Mouse (Mus musculus): Measurements from ENCODE around the gene Tln1.
A peak's percentile ranks its signal among the peaks of the same experiment; 100 is the strongest.

The Tln1 gene

DNA sequence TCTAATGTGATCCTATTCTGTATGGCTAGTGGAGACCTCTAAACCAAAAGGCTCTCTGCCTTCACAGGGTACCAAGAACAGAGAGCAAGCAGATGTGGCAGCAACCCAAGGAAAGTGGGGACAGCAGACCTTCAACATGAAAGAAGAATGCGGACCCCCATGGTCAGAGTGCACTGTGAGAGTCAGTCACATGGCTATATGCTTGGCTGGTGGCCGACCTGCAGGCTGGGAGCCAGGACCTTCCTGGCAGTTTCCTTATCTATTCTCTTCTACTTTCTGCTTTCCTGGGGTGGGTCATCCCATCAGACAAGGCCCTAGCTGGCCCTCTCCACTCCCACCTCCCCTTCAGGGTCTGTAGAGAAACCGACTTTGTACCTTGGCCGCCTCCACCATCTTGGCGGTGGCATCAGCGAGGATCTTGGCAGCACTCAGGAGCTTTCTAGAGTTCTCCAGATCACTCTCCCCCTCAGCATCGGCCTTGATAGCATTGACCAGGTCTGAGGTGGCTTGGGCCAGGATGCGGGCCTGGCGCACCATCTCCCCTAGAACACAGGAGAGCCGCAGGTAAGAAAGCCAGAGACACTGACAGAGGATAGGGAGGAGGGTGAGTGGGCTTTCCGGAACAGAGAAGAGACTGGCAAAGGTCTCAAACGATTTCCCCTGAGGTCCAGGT is 16.0 kb downstream of the Tln1 start:
- peak; percentile 52 for DNase-seq

DNA sequence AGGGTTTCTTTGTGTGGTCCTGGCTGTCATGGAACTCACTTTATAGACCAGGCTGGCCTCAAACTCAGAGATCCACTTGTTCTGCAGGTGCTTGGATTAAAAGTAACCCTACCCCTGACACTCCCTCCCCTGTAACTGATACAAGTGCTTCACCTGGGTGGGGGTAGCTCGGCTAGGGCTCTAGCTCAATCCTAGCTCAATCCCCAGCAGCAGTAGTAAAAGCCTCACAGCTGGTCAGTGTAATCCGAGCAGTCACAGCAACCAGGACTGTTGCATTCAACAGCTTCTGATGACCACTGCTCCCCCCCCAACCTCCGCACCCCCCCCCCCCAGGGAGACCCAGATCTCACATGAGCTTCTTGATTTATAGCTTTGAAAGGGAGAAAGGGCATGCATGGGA is 20.4 kb downstream of the Tln1 start:
- DNase-seq: no peak

DNA sequence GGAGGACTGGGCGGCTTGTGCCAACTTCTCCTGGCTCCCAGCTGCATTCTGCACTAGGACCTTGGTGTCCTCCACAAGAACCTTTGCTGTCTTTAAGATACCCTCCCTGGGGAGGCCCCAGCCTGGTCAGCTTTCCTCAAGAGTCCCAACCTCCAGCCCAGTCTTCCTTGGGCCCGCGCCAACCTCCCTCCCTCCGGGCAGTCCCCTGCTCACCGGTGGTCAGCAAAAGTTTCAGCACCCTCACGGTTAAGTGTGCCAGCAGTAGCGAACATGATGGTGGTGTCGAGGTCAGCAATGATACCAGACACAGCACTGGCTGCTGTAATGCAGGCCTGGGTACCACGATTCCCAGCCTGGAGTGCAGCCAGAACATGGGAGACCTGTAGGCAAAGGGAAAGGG is 26.5 kb downstream of the Tln1 start:
- no peak for DNase-seq

DNA sequence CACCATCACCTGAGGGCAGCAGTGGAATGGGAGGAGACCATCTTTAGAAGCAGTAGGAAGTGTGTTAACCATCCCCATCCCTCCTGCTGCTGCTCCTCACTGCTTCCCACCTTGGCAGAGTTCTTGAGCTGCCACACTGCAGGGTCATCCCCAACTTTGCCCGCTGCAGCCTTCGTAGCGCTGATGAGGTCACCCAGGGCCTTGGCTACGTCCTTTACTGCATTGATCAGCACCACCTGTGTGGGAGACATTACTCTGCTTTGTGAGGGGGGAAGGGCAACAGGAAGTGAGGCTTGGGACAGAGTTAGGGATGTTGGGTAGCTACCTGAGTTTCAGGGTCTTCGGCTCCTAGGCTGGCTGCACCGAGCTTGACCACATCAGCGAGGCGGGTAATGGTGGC is 26.9 kb downstream of the Tln1 start:
- DNase-seq: no peak

DNA sequence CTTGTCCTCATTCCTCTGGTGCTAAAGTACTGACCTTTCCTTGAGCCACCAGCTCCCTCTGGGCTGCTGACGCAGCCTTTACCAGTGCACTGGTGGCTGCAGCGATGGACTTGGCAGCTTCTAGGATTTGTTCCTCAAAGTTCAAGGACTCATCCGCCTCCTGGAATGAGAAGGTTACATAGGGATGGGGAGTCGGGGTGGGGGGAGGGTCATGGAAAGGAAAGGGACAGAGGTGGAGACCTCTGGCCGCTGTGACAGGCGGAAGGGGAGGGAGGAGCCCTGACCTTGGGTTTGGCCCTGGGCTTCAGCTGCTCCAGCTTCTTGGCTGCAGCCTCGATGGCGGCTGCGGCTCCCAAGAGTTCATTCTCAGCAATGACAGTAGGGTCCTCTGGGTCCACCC is 29.2 kb downstream of the Tln1 start:
- peak; percentile 41 for DNase-seq

DNA sequence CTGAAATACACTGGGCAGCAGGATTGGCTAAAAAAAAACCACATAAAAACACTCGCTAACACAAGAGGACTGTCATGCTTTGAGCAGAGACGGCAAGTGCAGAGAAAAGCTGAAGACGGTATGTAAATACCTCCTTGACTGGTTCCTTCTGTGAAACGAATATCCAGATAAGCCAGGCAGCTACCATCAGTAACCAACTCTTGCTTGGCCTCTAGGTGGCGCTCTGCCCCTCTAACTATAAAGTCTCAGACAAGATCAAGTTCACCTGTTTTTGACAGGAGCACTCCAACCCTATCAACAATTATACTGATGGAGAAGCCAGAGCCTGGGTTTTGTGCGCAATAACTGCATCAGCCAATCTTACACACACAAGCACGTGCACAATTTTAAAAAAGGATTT is 31.9 kb downstream of the Tln1 start:
- peak; percentile 81 for DNase-seq

DNA sequence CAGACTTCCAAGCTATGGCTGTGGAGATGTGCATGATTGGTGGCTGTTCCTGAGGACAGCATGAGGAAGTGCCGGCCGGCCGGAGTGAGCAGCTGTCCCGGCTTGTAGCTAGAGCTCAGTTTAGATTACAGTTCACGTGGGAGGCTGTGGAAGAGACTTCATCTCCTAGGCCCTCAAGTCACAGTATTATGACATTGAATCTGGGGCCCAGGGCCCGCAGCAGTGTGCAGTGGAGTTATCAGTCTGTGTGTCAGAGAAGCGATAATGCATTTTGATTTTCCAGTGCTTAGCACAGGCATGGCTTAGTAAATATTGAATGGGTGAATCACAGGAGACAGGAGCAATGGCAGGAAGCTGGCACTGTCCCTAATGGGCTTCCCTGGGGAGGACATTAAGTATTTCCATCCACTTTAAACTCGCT is 32.4 kb downstream of the Tln1 start:
- no peak for DNase-seq

DNA sequence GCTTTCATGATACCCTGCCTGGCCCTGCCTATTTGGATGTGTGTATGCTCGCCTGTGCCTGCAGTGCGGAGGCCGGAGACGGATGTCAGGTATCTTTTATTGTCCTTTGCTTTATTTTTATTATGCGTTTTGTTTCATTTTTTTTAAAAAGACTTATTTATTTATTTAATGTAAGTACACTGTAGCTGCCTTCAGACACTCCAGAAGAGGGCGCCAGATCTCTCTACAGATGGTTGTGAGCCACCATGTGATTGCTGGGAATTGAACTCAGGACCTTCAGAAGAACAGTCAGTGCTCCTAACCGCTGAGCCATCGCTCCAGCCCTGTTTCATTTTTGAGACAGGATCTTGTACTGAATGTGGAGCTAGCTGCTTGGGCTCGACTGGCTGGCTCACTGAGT is 34.0 kb downstream of the Tln1 start:
- DNase-seq: no peak

DNA sequence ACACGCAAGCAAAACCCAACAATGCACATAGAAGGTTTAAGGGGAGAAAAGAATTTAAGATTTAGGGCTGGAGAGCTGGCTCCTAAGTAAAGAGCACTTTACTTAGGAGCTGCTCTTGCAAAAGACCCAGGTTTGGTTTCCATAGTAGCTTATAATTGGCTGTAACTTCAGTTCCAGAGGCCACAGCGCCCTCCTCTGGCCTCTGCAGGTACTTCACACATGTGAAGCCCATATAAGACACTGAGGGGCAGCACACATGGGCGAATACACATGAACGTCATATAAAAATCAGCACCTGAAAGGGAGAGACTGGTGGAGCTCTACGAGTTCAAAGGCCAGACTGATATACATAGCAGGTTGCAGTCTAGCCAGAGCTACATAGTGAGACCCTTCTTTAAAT is 34.6 kb downstream of the Tln1 start:
- no peak for DNase-seq

DNA sequence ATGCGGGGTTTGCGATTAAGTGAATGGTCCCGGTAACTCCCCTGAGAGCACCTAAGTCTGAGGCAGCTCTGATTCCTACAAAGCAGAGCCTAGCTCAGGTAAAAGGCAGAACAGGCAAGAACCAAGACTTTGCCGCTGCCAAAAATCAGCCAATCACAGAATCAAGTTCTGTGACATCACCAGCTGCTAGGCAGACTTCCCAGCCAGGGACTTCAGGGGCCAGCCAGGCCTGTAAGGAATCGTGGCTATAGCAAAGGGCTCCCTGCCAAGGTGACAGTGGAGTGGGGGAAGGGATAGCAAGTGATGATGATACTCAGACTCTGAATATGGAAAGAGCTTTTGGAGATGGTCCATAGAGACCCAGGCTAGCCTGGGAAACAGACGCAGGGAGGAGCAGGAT is 42.5 kb downstream of the Tln1 start:
- peak; percentile 93 for DNase-seq

DNA sequence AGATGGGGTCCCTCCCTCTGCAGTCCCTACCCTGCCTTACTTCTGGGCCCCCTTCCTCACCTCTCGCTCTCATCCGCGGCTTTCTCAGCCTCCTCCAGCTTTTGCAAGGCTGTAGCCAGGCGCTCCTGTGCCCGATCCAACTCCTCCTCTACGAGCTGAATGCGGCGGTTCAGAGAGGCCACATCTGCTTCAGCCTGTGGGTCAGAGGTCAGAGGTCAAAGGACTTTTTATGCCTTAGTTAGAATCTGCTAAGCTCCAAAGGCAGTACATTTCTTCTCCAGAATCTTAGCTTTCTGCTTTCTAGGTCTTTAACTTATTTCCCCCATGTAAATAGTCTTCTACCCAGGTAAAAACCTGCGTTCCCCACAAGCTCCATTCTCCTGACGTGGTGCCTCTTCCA is 42.9 kb downstream of the Tln1 start:
- DNase-seq: no peak

DNA sequence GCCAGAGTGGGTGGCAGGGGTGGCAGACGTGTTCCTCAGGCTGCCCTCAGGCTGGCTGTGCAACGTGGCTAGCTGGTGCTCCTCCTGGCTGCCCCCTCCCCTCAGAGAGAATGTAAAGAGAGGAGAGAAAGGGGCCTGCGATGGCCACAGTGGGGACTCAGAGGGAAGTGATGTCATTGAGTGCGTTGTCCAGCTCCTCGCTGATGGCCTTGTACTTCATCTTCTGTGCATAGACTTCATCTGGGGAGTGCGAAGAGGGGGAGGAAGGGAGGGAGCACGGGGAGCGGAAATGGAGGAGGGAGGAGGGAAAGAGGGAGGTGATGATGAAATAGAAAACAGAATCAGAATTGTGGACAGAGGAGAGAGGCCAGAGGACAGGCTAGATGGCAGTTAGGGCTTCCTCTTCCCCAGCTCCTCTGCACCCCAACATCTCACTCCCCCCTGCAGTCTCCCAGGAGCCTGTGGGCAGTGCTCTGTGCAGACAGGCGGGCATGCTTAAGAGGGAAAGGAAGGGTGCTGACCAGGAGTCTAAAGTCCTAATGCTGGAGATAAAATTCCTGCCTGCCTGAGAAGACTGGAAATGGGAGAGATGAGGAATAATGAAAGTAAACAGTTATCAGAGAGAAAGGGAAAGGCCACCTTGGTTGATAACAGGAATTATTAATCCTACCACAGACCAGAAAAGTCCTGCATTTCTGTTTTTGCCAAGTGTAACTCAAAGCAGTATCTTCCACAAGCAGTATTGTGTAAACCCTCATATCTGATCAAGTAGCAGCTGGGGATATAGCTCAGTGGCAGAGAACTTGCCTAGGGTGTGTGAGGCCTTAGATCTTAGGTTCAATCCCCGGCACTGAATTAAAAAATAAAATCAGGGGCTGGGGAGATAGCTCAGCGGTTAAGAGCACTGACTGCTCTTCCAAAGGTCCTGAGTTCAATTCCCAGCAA is 46.5 kb downstream of the Tln1 start:
- DNase-seq: no peak

DNA sequence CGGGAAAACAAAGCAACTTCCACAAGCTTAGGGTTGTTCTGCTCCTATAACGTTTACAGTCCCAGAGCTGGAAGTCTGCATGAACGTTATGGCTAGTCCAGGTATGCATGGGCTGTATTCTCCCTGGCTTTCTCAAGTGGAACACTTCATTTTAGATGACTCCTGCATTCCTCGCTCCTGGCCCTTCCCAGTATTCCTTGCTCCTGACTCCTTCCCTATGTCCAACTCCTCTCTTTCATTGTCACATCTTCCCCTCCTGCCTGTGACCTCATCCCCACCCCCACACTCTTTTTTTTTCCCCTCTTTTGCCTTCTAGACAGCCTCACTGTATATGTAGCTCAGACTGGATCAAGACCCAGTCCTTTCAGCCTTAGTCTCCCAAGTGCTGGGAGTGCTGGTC is 48.7 kb downstream of the Tln1 start:
- no peak for DNase-seq

DNA sequence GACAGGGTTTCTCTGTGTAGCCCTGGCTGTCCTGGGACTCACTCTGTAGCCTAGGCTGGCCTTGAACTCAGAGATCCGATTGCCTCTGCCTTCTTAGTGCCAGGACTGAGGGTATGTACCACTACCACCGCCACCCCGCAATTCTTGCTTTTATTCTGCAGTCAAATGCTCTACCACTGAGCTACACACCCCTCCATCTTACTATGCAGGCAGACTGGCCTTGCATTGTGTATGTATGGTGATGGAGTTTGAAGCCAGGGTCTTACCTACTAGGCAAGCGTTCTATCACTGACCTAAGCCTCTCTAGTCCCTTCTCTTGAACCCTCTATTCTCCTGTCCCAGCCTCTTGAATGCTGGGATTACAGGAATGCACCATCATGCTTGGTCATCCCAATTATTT is 49.2 kb downstream of the Tln1 start:
- DNase-seq: no peak

DNA sequence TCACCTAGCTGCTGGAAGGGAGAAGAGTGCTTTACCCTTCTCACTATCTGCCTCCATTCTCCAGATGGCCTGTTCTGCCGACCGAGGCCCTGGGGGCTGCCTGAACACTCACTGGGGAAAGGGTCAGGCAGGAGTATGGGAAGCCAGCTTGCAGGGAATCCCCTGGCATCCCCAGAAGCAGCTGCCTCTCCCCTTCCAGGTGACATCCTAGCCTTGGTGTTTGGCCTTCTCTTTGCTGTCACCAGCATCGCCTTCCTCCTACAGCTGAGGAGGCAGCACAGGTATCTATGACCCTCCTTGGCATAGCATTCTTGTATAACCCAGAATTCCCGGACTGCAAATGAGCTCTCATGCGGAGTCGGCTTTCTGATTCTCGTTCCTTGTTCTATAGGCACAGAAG is 49.8 kb downstream of the Tln1 start:
- no peak for DNase-seq

DNA sequence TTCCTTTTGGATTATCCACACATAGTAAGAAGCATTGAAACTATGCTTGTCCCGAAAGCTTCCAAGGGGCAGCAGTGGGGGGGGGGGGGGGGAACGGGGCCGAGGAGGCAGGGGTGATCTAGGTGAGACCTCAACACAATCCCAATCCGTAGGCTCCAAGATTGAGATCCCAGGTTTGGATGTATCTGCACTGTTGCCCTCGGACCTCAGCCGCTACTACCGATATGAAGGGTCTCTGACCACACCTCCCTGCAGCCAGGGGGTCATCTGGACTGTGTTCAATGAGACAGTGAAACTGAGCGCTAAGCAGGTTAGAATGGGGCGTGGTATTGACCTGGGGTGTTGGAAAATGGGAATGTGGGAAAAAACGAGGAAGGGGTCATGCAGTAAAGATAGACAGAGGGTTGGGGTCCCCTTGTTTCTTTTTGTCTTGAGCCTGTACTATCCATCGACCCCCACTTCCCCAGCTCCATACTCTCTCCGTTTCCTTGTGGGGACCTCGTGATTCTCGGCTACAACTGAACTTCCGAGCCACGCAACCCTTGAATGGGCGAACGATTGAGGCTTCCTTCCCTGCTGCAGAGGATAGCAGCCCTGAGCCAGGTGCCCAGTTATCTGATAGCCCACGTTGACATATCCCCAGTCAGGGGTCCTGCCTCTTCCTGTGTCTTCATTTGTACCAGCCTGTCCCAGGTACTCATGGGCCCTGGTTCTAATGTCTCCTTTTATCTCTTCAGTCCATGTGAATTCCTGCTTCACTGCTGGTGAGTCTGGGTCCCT is 50.6 kb downstream of the Tln1 start:
- DNase-seq: no peak

DNA sequence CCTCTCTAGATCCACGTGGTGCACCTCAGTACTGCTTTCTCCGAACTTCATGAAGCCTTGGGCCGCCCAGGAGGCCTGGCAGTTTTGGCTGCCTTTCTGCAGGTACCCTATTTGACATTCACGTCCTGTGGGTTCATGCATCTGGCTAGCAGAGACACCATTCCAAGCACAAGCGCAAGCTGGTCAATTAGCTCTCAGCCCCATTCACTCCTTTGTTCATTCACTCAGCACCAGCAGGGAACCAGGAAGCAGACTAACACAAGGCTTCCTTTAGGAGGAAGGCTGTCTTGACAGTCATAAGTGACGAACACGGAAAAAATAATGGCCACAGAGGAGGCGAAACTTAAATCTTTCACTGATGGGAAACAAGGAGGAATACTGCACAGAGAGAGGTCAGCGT is 53.4 kb downstream of the Tln1 start:
- DNase-seq: no peak

DNA sequence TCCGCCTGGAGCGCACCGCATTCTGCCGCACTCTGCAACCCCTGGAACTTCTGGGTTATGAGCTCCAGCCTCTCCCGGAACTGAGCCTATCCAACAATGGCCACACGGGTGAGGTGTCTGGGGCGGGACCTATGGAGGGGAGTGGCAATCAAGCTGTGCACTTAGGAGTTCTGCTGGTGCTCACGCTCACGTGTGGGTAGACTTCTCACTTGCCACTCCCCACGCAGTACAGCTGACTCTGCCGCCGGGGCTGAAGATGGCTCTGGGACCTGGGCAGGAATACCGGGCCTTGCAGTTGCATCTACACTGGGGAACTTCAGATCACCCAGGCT is 53.9 kb downstream of the Tln1 start:
- peak; percentile 65 for DNase-seq

DNA sequence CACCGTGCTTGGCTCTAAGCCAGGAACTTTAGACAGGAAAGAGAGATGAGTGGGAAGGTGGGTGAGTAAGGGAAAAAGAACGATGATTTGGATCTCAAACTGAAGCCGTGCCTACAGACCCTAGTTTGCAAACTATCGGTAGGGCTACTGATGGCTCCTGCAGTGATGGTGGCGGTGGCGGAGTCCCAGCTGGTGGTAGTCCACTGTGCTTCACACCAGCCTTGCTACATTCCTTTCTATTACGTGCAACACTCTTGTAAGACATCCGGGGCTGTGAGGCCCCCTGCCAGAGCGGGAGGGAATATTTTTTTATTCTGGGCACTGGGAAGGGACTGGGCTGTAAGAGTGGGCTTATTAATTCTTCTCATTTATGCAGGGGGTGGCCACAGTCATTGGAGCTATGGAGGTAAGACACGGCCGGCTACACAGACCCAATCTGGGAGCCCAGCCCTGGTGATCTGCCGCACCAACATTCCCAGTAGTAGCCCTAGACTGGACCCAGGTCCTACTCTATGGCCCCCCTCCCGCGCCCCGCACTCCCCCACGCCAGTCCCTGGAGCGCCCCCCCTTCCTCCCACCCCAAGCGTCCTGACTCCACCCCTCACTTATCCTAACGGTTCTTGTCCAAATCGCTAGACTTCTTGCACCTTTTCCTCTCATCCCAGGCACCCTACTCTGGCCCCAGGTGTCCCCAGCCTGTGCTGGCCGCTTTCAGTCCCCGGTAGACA is 54.4 kb downstream of the Tln1 start:
- peak; percentile 29 for DNase-seq

DNA sequence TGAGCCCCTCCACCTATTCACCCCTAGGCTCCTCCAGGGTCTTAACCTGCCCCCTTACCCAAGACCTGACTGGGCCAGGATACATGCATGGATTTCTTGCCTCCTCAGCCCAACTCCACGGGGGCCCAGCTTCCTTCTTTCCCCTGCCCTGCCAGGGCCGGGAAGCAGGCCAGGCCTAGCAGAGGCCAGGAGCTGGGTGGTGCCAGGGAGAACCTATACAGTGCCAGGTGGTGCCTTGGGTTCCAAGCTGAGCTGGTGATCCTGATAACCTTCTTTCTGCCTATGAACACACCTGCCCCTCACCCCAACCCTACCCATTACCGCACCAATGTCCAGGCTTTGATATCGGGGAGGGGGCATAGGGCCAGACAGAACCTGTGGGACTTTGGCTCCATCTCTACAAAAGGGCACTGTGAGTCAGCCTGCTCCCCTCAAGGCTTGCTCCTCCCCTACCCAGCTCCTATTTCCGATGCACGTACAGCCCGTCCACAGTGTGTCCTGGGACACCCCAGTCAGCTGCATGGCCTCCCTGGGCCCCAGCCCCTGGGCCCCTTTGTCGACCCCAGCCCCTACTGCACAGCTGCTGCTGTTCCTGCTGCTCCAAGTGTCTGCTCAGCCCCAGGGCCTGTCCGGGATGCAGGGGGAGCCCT is 55.8 kb downstream of the Tln1 start, which contains the start of gene Car9:
Car9 (plus strand) TSS at position 431 of the 650 bp plus-strand sequence.
- peak; percentile 31 for DNase-seq

DNA sequence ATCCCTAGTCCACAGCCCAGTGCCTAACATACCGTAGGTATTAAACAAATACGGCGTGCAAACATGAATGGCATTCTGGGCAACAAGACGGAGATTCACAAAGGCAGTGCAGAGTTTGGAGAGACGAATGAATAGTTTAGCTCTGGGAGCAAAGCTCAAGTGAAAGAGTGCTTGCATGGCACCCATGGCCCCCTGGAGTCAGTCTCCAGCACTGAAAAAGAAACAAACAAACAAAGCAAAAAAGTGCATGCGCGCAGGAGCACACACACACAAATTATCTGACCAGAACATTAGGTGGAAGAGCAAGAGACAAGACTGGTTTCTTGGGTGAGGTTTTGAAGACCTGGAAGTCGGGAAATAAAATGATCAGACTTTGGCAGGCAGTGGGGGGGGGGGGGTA is 56.4 kb downstream of the Tln1 start:
- DNase-seq: no peak

DNA sequence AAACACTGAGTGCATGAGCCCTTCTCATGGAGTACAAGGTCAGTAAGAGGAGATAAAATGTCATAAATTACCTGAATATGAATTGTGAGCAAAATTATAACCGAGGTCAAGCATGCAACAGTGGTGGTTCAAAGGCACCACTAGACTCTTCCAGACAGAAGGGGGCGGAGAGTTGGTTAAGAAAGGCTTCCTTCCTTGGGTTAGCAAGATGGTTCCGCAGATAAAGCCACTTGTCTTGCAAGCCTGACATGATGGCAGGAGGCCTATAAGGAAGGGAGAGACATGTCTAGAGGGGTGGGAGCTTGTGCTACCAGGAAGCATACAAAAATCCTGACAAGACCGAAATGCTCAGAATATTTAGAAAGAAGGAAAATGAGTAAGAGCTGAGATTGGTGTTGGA is 58.2 kb downstream of the Tln1 start:
- DNase-seq: no peak
